Mouse (Mus musculus) bone marrow, adult 2 months (tissue): ENCODE measurements around the gene Lipe.

Source experiments
- CTCF ChIP-seq: fragments of 200-500 bp; IDR thresholded peaks from 2 replicates; pipeline ENCODE4 v1.5.1; 2011; ENCODE audit warnings: low read length, control low read depth; ENCODE audit not compliant: control insufficient read depth, insufficient read depth
- POLR2A ChIP-seq: fragments of 200-500 bp; IDR thresholded peaks from 2 replicates; pipeline ENCODE4 v1.6.1; 2011; ENCODE audit warnings: low read depth, mild to moderate bottlenecking, control low read depth, low read length, borderline replicate concordance; ENCODE audit not compliant: control insufficient read depth

DNA sequence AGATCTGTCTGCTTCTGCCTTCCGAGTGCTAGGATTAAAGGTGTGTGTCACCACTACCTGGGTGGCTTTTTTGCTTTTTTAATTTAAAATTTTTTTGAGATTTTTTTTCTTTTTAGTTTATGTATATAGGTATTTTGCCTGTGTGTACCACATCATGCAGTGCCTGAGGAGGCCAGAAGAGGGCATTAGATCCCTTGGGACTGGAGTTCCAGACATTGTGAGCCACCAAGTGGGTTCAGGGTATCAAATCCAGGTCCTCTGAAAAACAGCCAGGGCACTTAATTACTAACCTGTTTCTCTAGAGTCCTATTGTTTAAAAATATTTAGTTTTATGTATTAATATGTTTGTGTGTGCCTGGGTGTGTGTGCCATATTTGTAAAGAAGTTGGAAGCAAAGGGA lies 19.1 kb upstream of the Lipe start:
- TF ChIP-seq CTCF (peak; percentile 47), POLR2A (no peak)
